Mouse (Mus musculus) urinary bladder, postnatal 0 days (tissue): ENCODE results near the gene Rbfox1. TPM values are rescaled to one million over a fixed set of nuclear protein-coding genes. Genes with fewer than 3 reads are reported as not detected.

Source experiments
- polyA plus RNA-seq: library from polyadenylated mRNA; unstranded; fragments of >200 nt; fragmentation: Nextera tagmentation; extraction: Ambion mirVana; gene quantifications from 2 replicates; pipeline ENCODE4 v1.2.1, GENCODE M21; 2015

The Rbfox1 gene
- polyA plus RNA-seq: 0.29 and 0.55 TPM in 2 replicates

DNA sequence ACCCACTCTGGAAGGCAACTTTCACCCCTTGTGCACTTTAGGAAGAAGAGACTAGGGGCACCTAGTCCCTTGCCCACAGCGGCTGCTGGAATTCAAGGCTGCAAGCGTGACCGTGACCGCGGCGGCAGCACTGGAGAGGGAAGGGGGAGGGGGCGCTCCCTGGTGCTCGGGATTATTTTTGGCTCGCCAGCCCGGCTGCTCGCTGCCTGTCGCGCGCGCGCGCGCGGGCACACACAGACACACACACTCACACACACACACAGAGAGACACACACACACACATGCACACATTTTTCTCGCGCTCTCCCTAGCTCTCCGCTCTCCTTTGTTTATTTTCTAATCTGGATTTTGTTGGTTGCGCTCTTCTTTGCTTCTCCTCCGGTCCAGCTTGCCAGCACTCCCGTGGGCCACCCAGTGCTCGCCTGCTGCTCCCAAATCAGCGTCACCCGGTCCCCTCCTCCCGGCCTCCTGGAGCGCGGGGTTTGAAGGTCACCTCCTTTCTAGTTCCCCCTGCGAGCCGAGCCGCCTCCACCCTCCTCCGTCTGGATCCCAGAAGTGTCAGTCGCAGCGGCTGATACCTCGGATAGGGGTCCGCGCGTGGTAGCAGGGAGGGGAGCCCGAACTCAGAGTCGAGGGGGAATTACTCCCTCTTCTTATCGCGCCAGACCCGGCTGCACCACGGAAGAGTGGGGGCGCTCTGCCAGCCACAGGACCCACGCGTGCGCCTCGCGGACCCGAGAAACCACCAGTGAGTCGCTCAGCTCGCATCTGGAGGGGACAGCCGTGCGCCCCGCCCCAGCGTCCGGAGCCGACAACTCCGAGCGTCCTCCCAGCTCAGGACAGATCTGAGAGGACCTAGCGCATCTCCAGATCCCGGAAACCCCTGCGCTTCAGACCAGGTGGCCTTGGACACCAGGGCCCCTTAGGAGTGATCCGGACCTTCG, at the start of gene Rbfox1:
Gene Rbfox1, plus strand, starts transcription at position 610 of the 944 bp plus-strand sequence.

